Mouse (Mus musculus): ENCODE measurements around the gene Pgs1. TPM values are rescaled to one million over a fixed set of nuclear protein-coding genes. Genes with fewer than 3 reads are reported as not detected.

Gene Pgs1
- polyA plus RNA-seq, 1 experiment from 2014 or later = 39.5 TPM

DNA sequence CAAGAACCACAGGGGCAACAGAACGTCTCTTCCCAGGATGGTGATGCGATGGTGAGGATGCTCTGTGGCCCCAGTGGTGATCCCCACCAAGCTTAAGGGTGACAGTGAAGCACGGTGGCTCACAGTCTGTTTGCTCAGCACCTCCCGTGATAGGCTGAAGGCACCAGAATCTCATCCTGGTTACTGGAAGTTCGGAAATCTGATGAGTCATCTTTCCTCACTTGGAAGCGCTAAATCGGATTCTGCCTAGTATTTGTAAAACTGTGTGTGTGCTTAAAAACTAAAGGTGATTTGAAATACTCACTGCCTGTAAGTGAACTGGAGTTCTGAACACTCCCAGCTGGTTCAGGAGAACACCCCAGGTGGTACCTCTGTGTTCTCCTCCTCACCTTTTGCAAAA lies 2.3 kb upstream of the Pgs1 start:
- no peaks in the 10 kb centered on the region for H3K36me3 ChIP-seq
- H3K27me3 ChIP-seq = no peaks in the 10 kb centered on the region
- no peaks in the 10 kb centered on the region for H3K9me3 ChIP-seq
- no peak overlapping the region for H3K4me2 ChIP-seq
- H3K9ac ChIP-seq = no peak overlapping the region
- ATAC-seq (ENCODE audit: insufficient number of reproducible peaks, insufficient read depth, low FRiP score, low TSS enrichment, low read depth) = no peak
- H3K4me1 ChIP-seq = peaks cover 26% of the 10 kb centered on the region
- H3K4me3 ChIP-seq = no peak overlapping the region
- no peak overlapping the region for H3K27ac ChIP-seq
- WGBS = 68% methylated on average over 7 of the region's 7 CpGs

DNA sequence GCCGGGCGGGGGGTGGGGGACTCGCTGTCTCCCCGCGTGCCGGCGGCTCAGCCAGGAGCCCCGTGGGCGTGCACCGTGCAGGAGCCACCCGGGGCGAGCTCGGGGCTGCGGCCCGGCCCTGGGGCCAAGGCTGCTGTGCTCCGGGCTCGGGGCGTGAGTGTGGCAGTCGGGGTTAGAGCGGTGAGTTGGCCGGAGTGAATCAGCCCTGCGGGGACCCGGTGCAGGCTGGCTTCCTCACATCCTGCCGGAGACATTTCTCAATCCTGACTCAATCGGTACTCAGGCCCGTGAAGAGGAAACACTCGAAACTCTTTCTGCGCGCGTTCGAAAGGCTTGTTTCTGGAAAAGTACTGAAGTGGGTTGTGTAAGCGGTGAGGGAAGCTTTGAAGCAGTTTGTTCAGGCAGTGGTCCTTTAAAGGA lies 950 bp downstream of the Pgs1 start:
- Histone ChIP-seq H3K4me1 (peaks cover 37% of the 10 kb centered on the region), H3K27ac (peak overlapping the region; percentile 74), H3K9ac (peak overlapping the region; percentile 95), H3K4me2 (peak overlapping the region; percentile 87), H3K27me3 (no peaks in the 10 kb centered on the region), H3K36me3 (no peaks in the 10 kb centered on the region), H3K9me3 (no peaks in the 10 kb centered on the region), H3K4me3 (peak overlapping the region; percentile 100)
- peak; percentile 60; the same call in 1 of the 2 replicates for ATAC-seq (ENCODE audit: insufficient number of reproducible peaks, insufficient read depth, low FRiP score, low TSS enrichment, low read depth)
- under 1% methylated on average over 32 of the region's 32 CpGs for WGBS

DNA sequence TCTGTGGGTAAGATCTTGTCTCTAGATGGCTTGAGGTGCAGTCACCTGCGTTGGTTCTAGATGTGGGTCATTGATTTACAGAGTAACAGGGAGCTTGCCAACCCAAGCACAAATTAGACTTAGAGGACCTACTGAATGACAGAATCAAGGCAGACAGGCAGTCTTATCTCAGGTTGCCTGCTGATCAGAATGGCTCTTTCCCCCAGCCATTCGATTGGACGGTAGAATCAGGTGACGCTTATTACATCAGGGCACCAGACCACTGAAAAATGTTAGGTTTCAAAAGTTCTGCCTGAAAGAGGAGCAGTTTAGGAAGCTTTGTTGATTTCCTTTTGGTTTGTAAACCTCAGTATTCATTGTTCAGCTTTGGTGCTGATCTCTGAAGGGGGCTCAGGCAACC lies 1.9 kb downstream of the Pgs1 start:
- no peaks in the 10 kb centered on the region for H3K9me3 ChIP-seq
- H3K4me2 ChIP-seq = peak overlapping the region; percentile 87
- no peaks in the 10 kb centered on the region for H3K36me3 ChIP-seq
- H3K9ac ChIP-seq = peak overlapping the region; percentile 95
- H3K27me3 ChIP-seq = no peaks in the 10 kb centered on the region
- H3K27ac ChIP-seq = no peak overlapping the region
- peaks cover 41% of the 10 kb centered on the region for H3K4me1 ChIP-seq
- ATAC-seq (ENCODE audit: insufficient number of reproducible peaks, insufficient read depth, low FRiP score, low TSS enrichment, low read depth) = no peak
- 66% methylated on average over 4 of the region's 4 CpGs for WGBS
- H3K4me3 ChIP-seq = peak overlapping the region; percentile 100

DNA sequence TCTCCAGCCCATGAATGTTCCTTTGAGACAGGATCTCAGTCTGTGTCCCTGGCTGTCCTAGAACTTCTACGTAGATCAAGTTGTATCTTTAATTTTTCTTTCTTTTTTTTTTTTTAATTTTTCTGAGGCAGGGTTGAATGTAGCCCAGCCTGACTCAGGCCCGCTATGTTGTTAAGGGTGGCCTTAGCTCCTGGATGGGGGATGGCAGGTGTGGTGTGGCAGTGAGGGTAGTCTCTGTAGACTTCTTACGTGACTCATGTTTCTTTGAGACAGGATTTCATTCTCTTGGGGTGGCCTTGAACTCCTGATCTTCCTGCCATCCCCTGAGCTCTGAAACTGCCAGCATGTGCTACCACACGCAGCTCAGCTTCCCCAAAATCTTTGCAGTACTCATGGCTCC lies 3.1 kb downstream of the Pgs1 start:
- H3K4me1 ChIP-seq = peaks cover 54% of the 10 kb centered on the region
- no peak overlapping the region for H3K4me2 ChIP-seq
- H3K36me3 ChIP-seq = no peaks in the 10 kb centered on the region
- no peaks in the 10 kb centered on the region for H3K27me3 ChIP-seq
- no peaks in the 10 kb centered on the region for H3K9me3 ChIP-seq
- H3K4me3 ChIP-seq = no peak overlapping the region
- 84% methylated on average over 4 of the region's 4 CpGs for WGBS
- no peak for ATAC-seq (ENCODE audit: insufficient number of reproducible peaks, insufficient read depth, low FRiP score, low TSS enrichment, low read depth)
- no peak overlapping the region for H3K9ac ChIP-seq
- no peak overlapping the region for H3K27ac ChIP-seq

DNA sequence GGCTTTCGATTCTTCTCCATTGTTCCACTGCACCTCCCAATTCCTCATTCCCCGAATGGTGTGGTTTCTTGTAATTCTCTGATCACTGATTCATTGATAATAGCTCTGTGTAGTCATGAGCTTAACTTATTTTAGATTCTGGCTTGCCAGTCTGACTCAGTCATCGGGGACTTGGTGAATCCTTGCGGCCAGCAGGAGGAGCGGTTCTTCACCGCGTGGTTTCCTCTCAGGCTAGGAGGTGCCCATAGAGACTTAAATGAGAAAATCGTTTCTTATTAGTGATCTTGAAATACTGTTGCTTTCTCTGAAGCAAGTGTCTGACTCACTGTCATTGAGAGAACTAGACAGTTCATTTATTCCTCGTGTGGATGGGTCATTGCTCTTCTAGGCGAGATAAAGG lies 3.8 kb downstream of the Pgs1 start:
- WGBS = 63% methylated on average over 10 of the region's 10 CpGs
- Histone ChIP-seq H3K36me3 (no peaks in the 10 kb centered on the region), H3K9me3 (no peaks in the 10 kb centered on the region), H3K4me1 (peaks cover 61% of the 10 kb centered on the region), H3K4me2 (no peak overlapping the region), H3K9ac (no peak overlapping the region), H3K4me3 (no peak overlapping the region), H3K27me3 (no peaks in the 10 kb centered on the region), H3K27ac (no peak overlapping the region)
- ATAC-seq (ENCODE audit: insufficient number of reproducible peaks, insufficient read depth, low FRiP score, low TSS enrichment, low read depth) = no peak

DNA sequence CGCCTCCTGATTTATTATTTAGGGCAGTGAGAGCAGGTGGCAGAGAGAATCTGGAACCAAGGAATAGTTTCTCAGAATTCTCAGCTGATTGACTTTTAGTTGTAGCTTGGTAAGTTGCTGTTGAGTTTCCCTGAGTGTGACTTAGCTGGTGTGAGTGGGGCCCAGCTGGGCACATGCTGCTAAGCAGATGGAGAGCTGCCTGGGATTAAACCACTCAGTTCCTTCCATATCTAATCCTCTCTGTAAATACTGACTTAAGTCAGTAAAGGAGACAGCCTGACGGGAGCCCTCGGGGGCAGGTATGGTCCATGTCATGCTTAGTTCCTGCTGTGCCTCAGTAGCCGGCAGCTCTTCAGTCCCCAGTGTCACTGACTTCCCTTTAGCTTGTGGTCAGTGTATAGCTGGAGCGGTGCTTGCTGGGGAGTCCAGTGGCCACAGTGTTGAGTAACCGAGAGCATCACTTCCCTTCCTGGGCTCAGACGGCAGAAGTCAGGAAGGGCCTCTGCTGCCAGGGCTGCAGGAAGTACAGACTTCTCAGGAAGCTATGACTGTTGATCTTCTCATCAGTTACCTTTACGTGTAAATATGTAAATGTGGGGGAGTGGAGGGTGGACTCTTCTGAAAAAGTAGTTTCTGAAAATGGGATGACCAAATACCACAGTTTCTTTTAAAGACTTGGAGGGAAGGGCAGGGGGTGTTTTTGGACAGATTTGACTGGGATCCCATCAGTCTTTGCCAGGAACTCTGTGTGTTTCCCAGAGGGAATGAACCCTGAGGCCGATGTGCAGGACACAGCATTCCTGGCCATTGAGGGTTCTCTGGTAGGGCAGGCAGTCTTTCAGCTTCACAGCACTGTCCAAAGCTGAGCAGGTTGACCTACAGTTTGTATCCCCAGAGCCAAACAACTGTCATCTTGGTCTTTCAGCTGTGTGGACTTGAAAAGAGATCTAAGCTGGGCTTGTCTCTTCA lies 5.7 kb downstream of the Pgs1 start:
- Histone ChIP-seq H3K9me3 (no peaks in the 10 kb centered on the region), H3K27me3 (no peaks in the 10 kb centered on the region), H3K4me3 (no peak overlapping the region), H3K9ac (0 out of 2 replicates have a peak overlapping the region, but pooled peaks have one; percentile 27), H3K36me3 (no peaks in the 10 kb centered on the region), H3K4me1 (peaks cover 70% of the 10 kb centered on the region), H3K4me2 (no peak overlapping the region), H3K27ac (no peak overlapping the region)
- 48% methylated on average over 9 of the region's 9 CpGs for WGBS
- no peak for ATAC-seq (ENCODE audit: insufficient number of reproducible peaks, insufficient read depth, low FRiP score, low TSS enrichment, low read depth)

DNA sequence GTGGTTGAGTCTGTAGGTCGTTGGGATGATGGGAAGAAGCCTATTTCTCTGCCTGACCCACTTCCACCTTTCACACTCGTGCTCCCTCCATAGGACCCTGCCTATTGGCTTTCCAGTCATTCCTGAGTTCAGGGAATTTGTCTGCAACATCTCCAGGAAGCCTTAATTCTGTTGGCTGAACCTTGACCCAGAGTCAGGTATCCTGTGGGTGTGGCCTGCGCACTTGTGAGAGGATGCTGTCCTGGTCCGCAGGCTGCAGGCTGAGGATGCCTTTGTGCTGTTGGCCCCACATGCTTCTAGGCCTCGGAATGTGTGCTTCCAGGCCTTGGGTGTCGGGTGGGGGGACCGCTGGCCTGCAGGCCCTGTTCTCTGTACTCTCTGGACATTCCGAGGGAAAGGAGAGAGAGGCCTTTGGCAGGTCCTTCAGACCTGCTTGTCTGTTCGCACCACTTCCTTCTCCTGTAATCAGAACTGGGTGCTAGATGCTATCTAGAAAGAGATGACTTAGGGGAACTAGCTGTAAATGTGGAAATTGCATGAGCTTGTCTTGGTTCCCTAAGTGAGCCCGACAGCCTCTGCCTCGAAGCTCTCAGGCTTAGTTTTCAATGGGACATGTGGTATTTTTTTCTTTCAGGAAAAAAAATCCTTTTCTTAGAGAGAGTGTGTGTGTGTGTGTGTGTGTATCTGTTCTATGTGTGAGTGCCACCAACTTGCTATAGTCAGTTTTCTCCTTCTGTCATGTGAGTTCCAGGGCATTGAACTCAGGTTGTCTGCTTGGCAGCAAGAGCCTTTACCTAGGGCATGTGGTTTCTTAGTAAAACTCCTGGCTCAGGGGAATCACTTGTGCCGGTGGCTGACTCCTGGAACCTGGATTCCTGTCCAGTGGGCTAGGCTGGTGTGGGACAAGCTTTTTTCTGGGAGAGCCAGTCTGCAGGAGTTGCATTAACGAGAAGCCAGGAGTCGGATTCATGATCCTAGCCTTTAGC lies 7.4 kb downstream of the Pgs1 start:
- Histone ChIP-seq H3K27ac (peak overlapping the region; percentile 68), H3K36me3 (peaks cover 5% of the 10 kb centered on the region; the same call in 1 of the 2 replicates), H3K9me3 (no peaks in the 10 kb centered on the region), H3K27me3 (no peaks in the 10 kb centered on the region), H3K4me1 (peaks cover 58% of the 10 kb centered on the region), H3K4me2 (no peak overlapping the region), H3K9ac (peak overlapping the region; percentile 58), H3K4me3 (no peak overlapping the region)
- no peak for ATAC-seq (ENCODE audit: insufficient number of reproducible peaks, insufficient read depth, low FRiP score, low TSS enrichment, low read depth)
- 68% methylated on average over 14 of the region's 14 CpGs for WGBS

DNA sequence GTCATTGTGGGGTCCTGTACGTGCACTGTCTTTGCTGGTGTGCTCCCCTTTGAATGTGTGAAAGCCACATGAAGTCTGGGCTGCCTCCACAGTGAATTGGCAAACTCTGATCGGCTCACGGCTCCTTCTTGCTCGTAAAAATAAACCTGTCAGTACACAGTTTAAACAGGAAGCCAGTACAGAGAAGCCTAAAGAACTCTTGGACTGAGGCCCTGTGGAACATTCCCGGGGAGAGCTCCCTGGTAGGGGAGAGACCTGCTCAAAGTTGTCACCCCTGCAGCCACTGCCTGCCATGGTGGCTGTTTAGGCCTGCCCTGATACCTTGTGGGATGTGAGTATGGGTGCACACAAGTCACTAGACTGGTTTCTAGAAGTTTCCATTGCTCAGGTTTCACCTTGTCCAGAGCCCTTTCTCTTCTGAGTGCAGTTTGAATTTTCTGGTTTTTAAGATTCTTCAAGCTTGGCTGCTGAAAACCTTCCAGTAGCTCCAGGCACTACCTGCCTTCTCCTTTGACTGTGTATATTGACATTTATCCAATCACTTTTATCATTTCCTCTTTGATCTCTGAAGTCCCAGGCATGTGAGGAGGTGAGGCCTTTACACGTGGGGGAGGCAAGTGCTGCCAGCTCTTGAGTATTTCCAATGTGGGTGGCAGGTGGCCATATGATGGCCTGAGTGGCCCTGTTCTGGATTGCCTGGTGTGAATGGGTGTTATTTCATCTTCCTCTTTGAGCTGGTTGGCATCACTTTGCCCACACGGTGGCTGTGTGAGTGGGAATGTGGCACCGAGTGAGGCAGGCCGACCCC lies 8.4 kb downstream of the Pgs1 start:
- peaks cover 13% of the 10 kb centered on the region for H3K36me3 ChIP-seq
- no peak overlapping the region for H3K4me3 ChIP-seq
- H3K4me2 ChIP-seq = no peak overlapping the region
- peaks cover 51% of the 10 kb centered on the region for H3K4me1 ChIP-seq
- 70% methylated on average over 9 of the region's 9 CpGs for WGBS
- H3K27ac ChIP-seq = peak overlapping the region; percentile 68
- H3K27me3 ChIP-seq = no peaks in the 10 kb centered on the region
- no peak for ATAC-seq (ENCODE audit: insufficient number of reproducible peaks, insufficient read depth, low FRiP score, low TSS enrichment, low read depth)
- peak overlapping the region; percentile 58 for H3K9ac ChIP-seq
- H3K9me3 ChIP-seq = no peaks in the 10 kb centered on the region

DNA sequence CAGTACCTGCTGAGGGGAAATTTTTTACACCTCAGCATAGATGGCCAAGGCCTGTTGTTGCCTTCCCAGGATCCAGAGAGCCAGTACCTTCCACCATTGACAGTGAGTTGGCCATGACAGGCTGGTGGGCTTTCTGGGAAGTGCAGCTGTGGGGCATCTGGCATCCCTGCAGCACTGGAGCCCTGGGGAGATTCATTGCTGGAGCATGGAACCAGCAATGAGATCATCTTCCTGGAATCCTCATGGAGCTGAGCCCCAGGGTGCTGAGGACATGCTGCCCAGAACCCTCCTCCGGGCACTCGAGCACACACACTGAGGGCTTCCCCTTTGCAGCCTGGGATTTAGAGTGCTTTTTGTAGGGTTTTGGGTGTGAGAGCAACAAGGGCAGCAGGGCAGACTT lies 9.2 kb downstream of the Pgs1 start:
- WGBS = 68% methylated on average over 2 of the region's 2 CpGs
- no peak overlapping the region for H3K4me2 ChIP-seq
- 0 out of 2 replicates have a peak overlapping the region, but pooled peaks have one; percentile 11 for H3K9ac ChIP-seq
- no peaks in the 10 kb centered on the region for H3K27me3 ChIP-seq
- H3K27ac ChIP-seq = peak overlapping the region; percentile 39
- H3K9me3 ChIP-seq = no peaks in the 10 kb centered on the region
- H3K36me3 ChIP-seq = peaks cover 20% of the 10 kb centered on the region
- H3K4me3 ChIP-seq = no peak overlapping the region
- peaks cover 49% of the 10 kb centered on the region for H3K4me1 ChIP-seq
- ATAC-seq (ENCODE audit: insufficient number of reproducible peaks, insufficient read depth, low FRiP score, low TSS enrichment, low read depth) = no peak

DNA sequence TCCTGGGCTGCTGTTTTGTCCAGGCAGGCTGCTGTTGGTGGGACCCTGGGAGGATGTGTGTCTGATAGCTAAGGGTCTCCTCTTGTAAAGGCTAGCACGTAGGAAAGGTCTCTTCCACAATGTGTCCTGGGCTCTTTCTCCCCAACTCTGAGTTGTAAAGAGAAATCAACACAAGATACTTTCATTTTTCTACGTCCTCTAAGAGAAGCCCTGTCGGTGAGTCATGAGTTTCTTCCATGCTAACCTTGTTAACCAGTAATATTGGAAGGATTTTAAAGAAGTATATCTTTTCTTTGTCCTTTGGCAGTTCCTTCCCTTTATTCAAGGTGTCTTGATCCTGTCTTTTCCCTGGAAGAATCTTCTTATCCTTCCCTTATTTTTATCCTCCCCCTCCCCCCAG lies 9.6 kb downstream of the Pgs1 start:
- no peak overlapping the region for H3K4me2 ChIP-seq
- H3K4me3 ChIP-seq = no peak overlapping the region
- peaks cover 49% of the 10 kb centered on the region for H3K4me1 ChIP-seq
- 63% methylated on average over 3 of the region's 3 CpGs for WGBS
- H3K27ac ChIP-seq = peak overlapping the region; percentile 55
- H3K27me3 ChIP-seq = no peaks in the 10 kb centered on the region
- peaks cover 23% of the 10 kb centered on the region for H3K36me3 ChIP-seq
- no peak for ATAC-seq (ENCODE audit: insufficient number of reproducible peaks, insufficient read depth, low FRiP score, low TSS enrichment, low read depth)
- 0 out of 2 replicates have a peak overlapping the region, but pooled peaks have one; percentile 32 for H3K9ac ChIP-seq
- H3K9me3 ChIP-seq = no peaks in the 10 kb centered on the region

DNA sequence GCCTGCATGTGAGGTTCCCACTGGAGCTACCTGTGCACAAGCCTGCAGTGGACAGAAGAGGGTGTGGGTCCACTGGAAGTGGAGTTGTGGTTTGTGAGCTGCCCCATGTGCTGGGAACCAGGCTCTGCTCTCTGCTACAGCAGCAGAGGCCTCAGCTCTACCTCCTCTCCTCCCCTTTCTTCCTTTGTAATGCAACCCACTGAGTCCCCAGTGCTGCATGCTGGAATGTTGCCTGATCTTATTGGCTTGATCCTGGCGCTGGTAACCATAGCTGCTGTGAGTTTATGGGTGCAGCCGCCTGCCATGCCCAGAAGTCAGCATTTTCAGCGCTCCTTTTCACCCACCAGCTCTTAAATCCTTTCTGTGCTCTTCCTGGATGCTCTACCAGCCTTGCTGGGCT lies 10.0 kb downstream of the Pgs1 start:
- no peaks in the 10 kb centered on the region for H3K9me3 ChIP-seq
- ATAC-seq (ENCODE audit: insufficient number of reproducible peaks, insufficient read depth, low FRiP score, low TSS enrichment, low read depth) = no peak
- peak overlapping the region; percentile 32; the same call in 1 of the 2 replicates for H3K9ac ChIP-seq
- 25% methylated on average over 3 of the region's 3 CpGs for WGBS
- no peak overlapping the region for H3K4me2 ChIP-seq
- H3K4me1 ChIP-seq = peaks cover 47% of the 10 kb centered on the region
- peak overlapping the region; percentile 55 for H3K27ac ChIP-seq
- H3K36me3 ChIP-seq = peaks cover 27% of the 10 kb centered on the region
- H3K4me3 ChIP-seq = no peak overlapping the region
- no peaks in the 10 kb centered on the region for H3K27me3 ChIP-seq

All from embryonic facial prominence, embryonic 13.5 days (tissue).